Mouse (Mus musculus) layer of hippocampus, adult 9-11 months (tissue): Measurements from ENCODE around the gene Spsb1.

Source experiments
- DNase-seq: peaks from one replicate; pipeline ENCODE4 v3.0.0; 2022

Spsb1 gene

DNA sequence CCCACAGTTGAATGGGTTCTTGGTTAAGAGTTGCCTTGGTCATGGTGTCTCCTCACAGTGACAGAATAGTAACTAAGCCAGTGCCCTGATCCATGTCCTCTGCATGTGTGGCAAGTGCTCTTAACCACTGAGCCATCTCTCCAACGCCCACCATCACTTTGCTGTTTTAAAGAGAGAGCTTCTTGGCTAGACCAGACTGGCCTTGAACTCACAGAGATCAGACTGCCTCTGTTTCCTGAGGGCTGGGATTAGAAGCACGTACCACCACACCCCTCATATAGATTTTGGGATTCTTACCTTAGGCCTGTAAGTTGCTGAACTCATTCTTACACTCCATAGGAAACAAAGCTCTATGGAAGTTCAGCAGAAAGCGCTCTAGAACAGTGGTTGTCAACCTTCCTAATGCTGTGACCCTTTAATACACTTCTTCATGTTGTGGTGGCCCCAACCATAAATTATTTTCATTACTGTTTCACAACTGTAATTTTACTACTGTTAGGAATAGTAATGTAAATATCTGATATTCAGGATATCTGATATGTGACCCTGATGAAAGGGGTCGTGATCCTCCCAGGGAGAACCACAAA, 101.1 kb downstream of the Spsb1 start:
- no peak for DNase-seq

DNA sequence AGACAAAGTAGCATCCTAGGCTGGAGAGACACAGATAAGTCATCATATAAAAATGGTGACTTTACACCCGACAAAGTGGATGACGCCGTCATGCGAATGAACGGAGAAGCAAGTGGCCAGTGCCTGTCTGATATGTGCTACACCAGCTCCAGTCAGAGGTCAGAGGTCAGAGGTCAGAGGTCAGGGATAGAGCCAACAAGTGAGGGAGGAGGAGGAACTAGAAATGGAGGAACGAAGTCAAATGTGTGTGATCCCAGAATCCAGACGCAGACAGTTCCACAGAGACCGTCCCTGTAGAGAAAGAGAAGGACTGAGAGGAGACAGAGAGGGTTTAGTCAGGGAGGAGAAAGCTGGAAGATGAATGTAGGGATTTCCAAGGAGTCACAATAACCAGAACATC, 103.3 kb downstream of the Spsb1 start:
- DNase-seq: no peak

GRCm38 (mm10) chr4:149850674-149851073, 104.2 kb downstream of the Spsb1 start:
- no peak for DNase-seq

GRCm38 (mm10) chr4:149850045-149850444, 104.8 kb downstream of the Spsb1 start:
- no peak for DNase-seq

DNA sequence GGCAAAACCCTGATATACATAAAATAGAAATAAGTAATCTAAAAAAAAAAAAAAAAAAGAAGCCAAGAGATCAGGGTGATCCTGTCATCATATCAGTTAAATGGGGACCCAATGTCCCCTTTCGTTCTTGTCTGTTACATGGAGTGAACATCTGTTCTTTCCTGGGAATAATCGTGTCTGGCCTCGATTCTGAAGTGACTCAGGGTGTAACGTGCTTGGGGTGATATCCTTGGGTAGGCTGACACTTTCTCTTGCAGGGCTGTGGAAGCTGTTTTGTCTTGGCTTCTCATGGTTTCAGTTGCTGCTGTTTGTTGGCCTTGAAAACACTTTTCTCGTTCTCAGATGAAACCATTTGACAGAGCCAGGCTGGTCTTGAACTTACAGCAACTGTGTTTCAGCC, 105.8 kb downstream of the Spsb1 start:
- DNase-seq: no peak

DNA sequence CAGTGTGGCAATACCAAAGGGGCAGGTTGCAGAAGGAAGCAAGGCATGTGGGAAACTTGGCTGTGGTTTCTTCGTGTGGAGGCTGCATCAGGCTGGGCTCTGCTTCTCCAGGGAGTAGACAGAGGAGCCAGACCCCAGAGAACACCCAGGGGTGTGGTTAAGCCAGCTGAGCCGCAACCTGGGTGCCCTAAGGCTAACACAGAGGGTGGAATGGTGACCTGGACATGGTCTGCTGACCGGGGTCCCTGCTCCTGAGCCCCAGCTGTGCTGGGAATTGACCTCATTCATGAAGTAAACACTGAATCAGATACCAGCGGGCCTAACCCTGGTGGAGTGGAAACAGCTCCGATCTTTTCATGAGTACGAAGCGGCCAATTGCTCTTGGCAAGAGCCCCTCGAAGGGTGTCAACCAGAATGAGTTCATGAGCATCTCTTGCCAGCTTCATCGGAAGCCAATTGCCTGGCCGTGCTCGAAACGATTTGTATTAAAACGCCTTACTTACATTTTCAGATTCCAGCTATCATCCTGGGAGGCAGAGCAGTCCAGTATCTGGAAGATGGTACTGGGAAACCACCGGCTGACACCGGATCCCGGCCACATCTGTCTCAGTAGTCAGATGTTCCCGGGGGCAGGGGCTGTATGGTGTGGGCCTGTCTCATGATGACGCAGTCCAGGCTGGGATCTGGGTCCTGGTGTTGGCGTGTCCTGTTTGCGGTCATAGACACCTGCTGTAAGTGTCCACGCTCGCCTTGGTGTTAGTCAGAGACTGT, 107.8 kb downstream of the Spsb1 start:
- DNase-seq: peak; percentile 76
